Mouse (Mus musculus): ENCODE data around the gene Pgm1.

The Pgm1 gene

GRCm38 (mm10) chr4:99955396-99955795, 26.2 kb downstream of the Pgm1 start:
- in situ Hi-C loops (cut with MboI; ENCODE audit: low sequenced_read_pairs), result no loop called here

- in situ Hi-C loops (cut with MboI; ENCODE audit: low sequenced_read_pairs), result no loop called here
These were observed 28.0 kb downstream of the Pgm1 start for GRCm38 (mm10) chr4:99957186-99957585.

DNA sequence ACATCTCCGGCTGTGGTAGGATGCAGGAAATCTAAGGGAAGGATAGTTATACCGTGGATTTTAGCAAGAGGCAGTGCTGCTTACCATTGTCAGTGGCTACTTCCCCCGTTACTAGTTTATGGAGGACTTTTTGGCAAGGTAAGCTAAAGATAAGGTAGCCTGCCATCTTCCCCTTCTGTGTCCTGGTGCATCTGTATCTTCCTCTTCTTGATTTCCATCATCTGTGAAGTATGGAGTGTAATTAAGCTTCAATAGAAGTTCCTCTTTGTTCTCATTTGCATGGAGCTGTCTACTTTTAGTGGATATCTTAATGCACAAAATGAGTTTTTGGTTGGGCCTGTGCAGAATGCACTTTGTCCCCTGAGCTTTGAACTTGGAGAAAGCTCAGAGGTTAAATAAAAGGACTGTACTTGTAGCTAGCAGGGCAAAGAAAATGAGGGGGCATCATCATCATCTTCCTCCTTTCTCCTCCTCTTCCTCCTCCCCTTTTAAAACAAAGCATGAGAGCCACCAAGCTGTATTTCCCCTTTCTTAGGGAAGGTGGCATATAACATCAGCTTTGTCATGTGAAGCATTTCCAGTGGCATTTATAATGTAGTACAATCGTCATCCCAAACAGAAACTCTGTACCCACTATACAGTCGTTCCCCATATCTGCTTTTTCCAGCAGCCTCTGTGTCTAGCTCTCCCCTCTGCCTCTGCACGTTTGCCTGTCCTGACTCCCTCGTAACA, 29.0 kb downstream of the Pgm1 start:
- in situ Hi-C loops (cut with MboI; ENCODE audit: low sequenced_read_pairs), result no loop called here

GRCm38 (mm10) chr4:99959308-99959707, 30.1 kb downstream of the Pgm1 start:
- in situ Hi-C loops (cut with MboI; ENCODE audit: low sequenced_read_pairs), result no loop called here

- in situ Hi-C loops (cut with MboI; ENCODE audit: low sequenced_read_pairs), result no loop called here
These were observed 37.3 kb downstream of the Pgm1 start for GRCm38 (mm10) chr4:99966555-99966954.

DNA sequence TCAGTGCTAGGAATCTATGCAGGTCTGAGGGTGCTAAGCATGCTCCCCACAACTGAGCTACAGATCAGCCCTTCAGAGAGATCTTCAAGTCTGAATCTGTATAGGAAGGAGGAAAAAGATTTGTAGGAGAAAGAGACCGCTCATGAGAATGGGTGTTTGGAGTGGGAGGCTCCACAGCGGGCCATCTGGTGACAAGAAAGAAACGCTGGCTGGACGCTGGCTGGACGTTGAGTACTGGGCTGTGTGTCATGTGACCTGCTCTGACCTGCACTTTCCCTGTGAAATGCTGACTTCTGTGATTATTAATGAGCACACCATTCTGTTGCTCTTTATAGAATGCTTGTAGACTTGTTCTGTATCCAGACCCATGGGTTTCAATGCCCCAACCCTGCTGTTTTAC, 40.1 kb downstream of the Pgm1 start:
- in situ Hi-C loops (cut with MboI; ENCODE audit: low sequenced_read_pairs), result no loop called here

GRCm38 (mm10) chr4:99970097-99970496, 40.9 kb downstream of the Pgm1 start:
- in situ Hi-C loops (cut with MboI; ENCODE audit: low sequenced_read_pairs), result no loop called here

- in situ Hi-C loops (cut with MboI; ENCODE audit: low sequenced_read_pairs), result no loop called here
These were observed 43.7 kb downstream of the Pgm1 start for GRCm38 (mm10) chr4:99972886-99973285.

GRCm38 (mm10) chr4:99973931-99974330, 44.7 kb downstream of the Pgm1 start:
- in situ Hi-C loops (cut with MboI; ENCODE audit: low sequenced_read_pairs), result no loop called here

- in situ Hi-C loops (cut with MboI; ENCODE audit: low sequenced_read_pairs), result no loop called here
These were observed 45.2 kb downstream of the Pgm1 start for GRCm38 (mm10) chr4:99974375-99974774.

- in situ Hi-C loops (cut with MboI; ENCODE audit: low sequenced_read_pairs), result no loop called here
These were observed 50.1 kb downstream of the Pgm1 start for GRCm38 (mm10) chr4:99979326-99979725.

- in situ Hi-C loops (cut with MboI; ENCODE audit: low sequenced_read_pairs), result no loop called here
These were observed 52.0 kb downstream of the Pgm1 start for GRCm38 (mm10) chr4:99981216-99981615.

GRCm38 (mm10) chr4:99983652-99984368, 54.6 kb downstream of the Pgm1 start:
- in situ Hi-C loops (cut with MboI; ENCODE audit: low sequenced_read_pairs), result no loop called here

GRCm38 (mm10) chr4:99984369-99984752, 55.1 kb downstream of the Pgm1 start:
- in situ Hi-C loops (cut with MboI; ENCODE audit: low sequenced_read_pairs), result no loop called here

- in situ Hi-C loops (cut with MboI; ENCODE audit: low sequenced_read_pairs), result no loop called here
These were observed 55.9 kb downstream of the Pgm1 start for GRCm38 (mm10) chr4:99985086-99985485.

- in situ Hi-C loops (cut with MboI; ENCODE audit: low sequenced_read_pairs), result no loop called here
These were observed 56.4 kb downstream of the Pgm1 start for GRCm38 (mm10) chr4:99985631-99986030.

DNA sequence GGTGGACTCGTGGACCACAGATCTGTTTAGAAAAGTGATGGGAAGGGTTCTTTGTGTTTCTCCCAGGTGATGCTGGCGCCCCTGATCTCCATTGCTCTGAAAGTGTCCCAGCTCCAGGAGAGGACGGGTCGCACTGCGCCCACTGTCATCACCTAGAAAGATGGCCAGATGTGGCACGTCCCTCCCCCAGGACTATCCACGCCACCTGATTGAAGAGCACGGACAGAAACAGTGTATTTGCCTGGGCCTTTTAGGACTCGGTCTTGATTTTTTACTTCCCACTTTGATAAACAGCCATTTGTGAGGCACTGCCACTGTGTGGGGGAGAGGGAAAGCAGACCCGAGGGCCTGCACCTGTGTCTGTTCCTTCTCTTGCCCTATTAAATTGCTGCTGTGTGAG, 57.4 kb downstream of the Pgm1 start:
- in situ Hi-C loops (cut with MboI; ENCODE audit: low sequenced_read_pairs), result no loop called here

GRCm38 (mm10) chr4:99988771-99989170, 59.6 kb downstream of the Pgm1 start:
- in situ Hi-C loops (cut with MboI; ENCODE audit: low sequenced_read_pairs), result no loop called here

- in situ Hi-C loops (cut with MboI; ENCODE audit: low sequenced_read_pairs), result no loop called here
These were observed 71.8 kb downstream of the Pgm1 start for GRCm38 (mm10) chr4:100000971-100001370.

GRCm38 (mm10) chr4:100001806-100002205, 72.6 kb downstream of the Pgm1 start:
- in situ Hi-C loops (cut with MboI; ENCODE audit: low sequenced_read_pairs), result no loop called here

DNA sequence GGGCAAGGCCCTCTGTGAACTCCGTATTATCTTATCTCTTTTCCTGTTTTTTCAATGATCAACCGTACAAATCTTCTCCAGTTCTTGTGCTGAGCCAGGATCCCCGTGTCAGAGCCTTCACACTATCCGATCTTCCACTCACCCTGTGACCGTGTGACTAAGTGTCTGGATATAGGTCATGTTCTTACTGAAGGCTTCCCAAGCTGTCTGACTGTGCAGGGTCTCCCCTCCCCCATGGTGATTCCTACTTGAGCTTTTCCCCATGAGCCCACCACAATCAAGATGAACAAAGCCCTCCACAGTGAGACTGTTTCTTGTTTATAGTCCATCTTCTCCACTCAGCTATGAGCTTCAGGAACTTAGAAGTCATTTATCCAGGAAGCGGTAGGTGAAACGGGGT, 78.5 kb downstream of the Pgm1 start:
- in situ Hi-C loops (cut with MboI; ENCODE audit: low sequenced_read_pairs), result no loop called here

GRCm38 (mm10) chr4:100008371-100009090, 79.3 kb downstream of the Pgm1 start:
- in situ Hi-C loops (cut with MboI; ENCODE audit: low sequenced_read_pairs), result no loop called here
